Mouse (Mus musculus): ENCODE results near the gene Ube2h. TPM values are rescaled to one million over a fixed set of nuclear protein-coding genes. Genes with fewer than 3 reads are reported as not detected.

Gene Ube2h
- polyA plus RNA-seq (2015; fragmentation: Nextera tagmentation; extraction: Ambion mirVana) = 46.6 and 49.8 TPM in 2 replicates

- Histone ChIP-seq H3K4me1 (peaks cover 52% of the 10 kb centered on the region), H3K27ac (replicated peaks) (peak within 1 kb of the TSS; percentile 97), H3K4me2 (peak within 1 kb of the TSS; percentile 91), H3K4me3 (peak within 1 kb of the TSS; percentile 92), H3K27me3 (replicated peaks) (no peaks in the 10 kb centered on the region), H3K9ac (peak within 1 kb of the TSS; percentile 97), H3K9me3 (no peaks in the 10 kb centered on the region), H3K36me3 (no peaks in the 10 kb centered on the region)
- peak; percentile 81 for ATAC-seq (ENCODE audit: extremely low read depth, insufficient number of reproducible peaks, low FRiP score, low TSS enrichment)
- WGBS = 2% methylated on average over 32 of the region's 33 CpGs
Observed at GRCm38 (mm10) chr6:30304399-30304917, at the start of gene Ube2h. Ube2h (minus strand) TSS chr6:30304539.

- H3K9ac ChIP-seq = no peak overlapping the region
- H3K4me2 ChIP-seq = no peak overlapping the region
- H3K27ac ChIP-seq (replicated peaks) = no peak overlapping the region
- 52% methylated on average over 8 of the region's 8 CpGs for WGBS
- no peak overlapping the region for H3K4me3 ChIP-seq
- no peaks in the 10 kb centered on the region for H3K27me3 ChIP-seq (replicated peaks)
- H3K4me1 ChIP-seq = peaks cover 35% of the 10 kb centered on the region
- no peaks in the 10 kb centered on the region for H3K36me3 ChIP-seq
- no peak for ATAC-seq (ENCODE audit: extremely low read depth, insufficient number of reproducible peaks, low FRiP score, low TSS enrichment)
- no peaks in the 10 kb centered on the region for H3K9me3 ChIP-seq
Observed at GRCm38 (mm10) chr6:30353661-30354060, 49.3 kb upstream of the Ube2h start.

GRCm38 (mm10) chr6:30352762-30353161 is 48.4 kb upstream of the Ube2h start:
- Histone ChIP-seq H3K27me3 (replicated peaks) (no peaks in the 10 kb centered on the region), H3K36me3 (no peaks in the 10 kb centered on the region), H3K27ac (replicated peaks) (no peak overlapping the region), H3K4me2 (no peak overlapping the region), H3K4me3 (no peak overlapping the region), H3K9me3 (no peaks in the 10 kb centered on the region), H3K4me1 (peaks cover 35% of the 10 kb centered on the region), H3K9ac (no peak overlapping the region)
- 50% methylated on average over 8 of the region's 8 CpGs for WGBS
- ATAC-seq (ENCODE audit: extremely low read depth, insufficient number of reproducible peaks, low FRiP score, low TSS enrichment) = no peak

GRCm38 (mm10) chr6:30351290-30351689 is 47.0 kb upstream of the Ube2h start:
- WGBS = 69% methylated on average over 9 of the region's 9 CpGs
- no peak for ATAC-seq (ENCODE audit: extremely low read depth, insufficient number of reproducible peaks, low FRiP score, low TSS enrichment)
- no peaks in the 10 kb centered on the region for H3K36me3 ChIP-seq
- no peak overlapping the region for H3K9ac ChIP-seq
- no peaks in the 10 kb centered on the region for H3K9me3 ChIP-seq
- no peak overlapping the region for H3K27ac ChIP-seq (replicated peaks)
- no peak overlapping the region for H3K4me2 ChIP-seq
- peaks cover 28% of the 10 kb centered on the region for H3K4me1 ChIP-seq
- H3K4me3 ChIP-seq = no peak overlapping the region
- H3K27me3 ChIP-seq (replicated peaks) = no peaks in the 10 kb centered on the region

GRCm38 (mm10) chr6:30347288-30347801 is 43.0 kb upstream of the Ube2h start:
- no peaks in the 10 kb centered on the region for H3K9me3 ChIP-seq
- H3K4me3 ChIP-seq = no peak overlapping the region
- H3K27me3 ChIP-seq (replicated peaks) = no peaks in the 10 kb centered on the region
- H3K36me3 ChIP-seq = no peaks in the 10 kb centered on the region
- H3K27ac ChIP-seq (replicated peaks) = no peak overlapping the region
- H3K9ac ChIP-seq = no peak overlapping the region
- no peak overlapping the region for H3K4me2 ChIP-seq
- WGBS = 84% methylated on average over 4 of the region's 4 CpGs
- no peak for ATAC-seq (ENCODE audit: extremely low read depth, insufficient number of reproducible peaks, low FRiP score, low TSS enrichment)
- H3K4me1 ChIP-seq = no peaks in the 10 kb centered on the region

- WGBS = 62% methylated on average over 6 of the region's 6 CpGs
- Histone ChIP-seq H3K36me3 (no peaks in the 10 kb centered on the region), H3K4me2 (no peak overlapping the region), H3K9ac (no peak overlapping the region), H3K9me3 (no peaks in the 10 kb centered on the region), H3K4me3 (no peak overlapping the region), H3K27ac (replicated peaks) (no peak overlapping the region), H3K4me1 (no peaks in the 10 kb centered on the region), H3K27me3 (replicated peaks) (no peaks in the 10 kb centered on the region)
- ATAC-seq (ENCODE audit: extremely low read depth, insufficient number of reproducible peaks, low FRiP score, low TSS enrichment) = no peak
Observed at GRCm38 (mm10) chr6:30346737-30347136, 42.4 kb upstream of the Ube2h start.

- no peak overlapping the region for H3K4me2 ChIP-seq
- H3K36me3 ChIP-seq = no peaks in the 10 kb centered on the region
- 57% methylated on average over 6 of the region's 6 CpGs for WGBS
- no peak overlapping the region for H3K4me3 ChIP-seq
- H3K9me3 ChIP-seq = no peaks in the 10 kb centered on the region
- ATAC-seq (ENCODE audit: extremely low read depth, insufficient number of reproducible peaks, low FRiP score, low TSS enrichment) = 0 out of 2 replicates have a peak, but pooled peaks have one; percentile 54
- H3K27ac ChIP-seq (replicated peaks) = peak overlapping the region; percentile 26; the same call in 1 of the 2 replicates
- no peak overlapping the region for H3K9ac ChIP-seq
- H3K4me1 ChIP-seq = peaks cover 12% of the 10 kb centered on the region
- H3K27me3 ChIP-seq (replicated peaks) = no peaks in the 10 kb centered on the region
Observed at GRCm38 (mm10) chr6:30344032-30344431, 39.7 kb upstream of the Ube2h start.

GRCm38 (mm10) chr6:30340231-30340873 is 36.0 kb upstream of the Ube2h start:
- no peaks in the 10 kb centered on the region for H3K36me3 ChIP-seq
- 0 out of 2 replicates have a peak overlapping the region, but pooled peaks have one; percentile 1 for H3K9ac ChIP-seq
- peak; percentile 17; the same call in 1 of the 2 replicates for ATAC-seq (ENCODE audit: extremely low read depth, insufficient number of reproducible peaks, low FRiP score, low TSS enrichment)
- 43% methylated on average over 4 of the region's 4 CpGs for WGBS
- peak overlapping the region; percentile 77 for H3K27ac ChIP-seq (replicated peaks)
- peaks cover 23% of the 10 kb centered on the region for H3K4me1 ChIP-seq
- no peaks in the 10 kb centered on the region for H3K27me3 ChIP-seq (replicated peaks)
- no peak overlapping the region for H3K4me2 ChIP-seq
- no peaks in the 10 kb centered on the region for H3K9me3 ChIP-seq
- H3K4me3 ChIP-seq = no peak overlapping the region

- H3K9me3 ChIP-seq = no peaks in the 10 kb centered on the region
- H3K4me3 ChIP-seq = peak overlapping the region; percentile 14; the same call in 1 of the 2 replicates
- WGBS = 5% methylated on average over 5 of the region's 5 CpGs
- peak overlapping the region; percentile 54 for H3K4me2 ChIP-seq
- peak overlapping the region; percentile 16; the same call in 1 of the 2 replicates for H3K9ac ChIP-seq
- no peaks in the 10 kb centered on the region for H3K27me3 ChIP-seq (replicated peaks)
- peak overlapping the region; percentile 68 for H3K27ac ChIP-seq (replicated peaks)
- ATAC-seq (ENCODE audit: extremely low read depth, insufficient number of reproducible peaks, low FRiP score, low TSS enrichment) = no peak
- peaks cover 31% of the 10 kb centered on the region for H3K4me1 ChIP-seq
- no peaks in the 10 kb centered on the region for H3K36me3 ChIP-seq
Observed at GRCm38 (mm10) chr6:30336912-30337311, 32.6 kb upstream of the Ube2h start.

- WGBS = 62% methylated on average over 4 of the region's 4 CpGs
- no peaks in the 10 kb centered on the region for H3K9me3 ChIP-seq
- no peak overlapping the region for H3K4me2 ChIP-seq
- no peak overlapping the region for H3K4me3 ChIP-seq
- no peak overlapping the region for H3K27ac ChIP-seq (replicated peaks)
- no peaks in the 10 kb centered on the region for H3K36me3 ChIP-seq
- no peak overlapping the region for H3K9ac ChIP-seq
- ATAC-seq (ENCODE audit: extremely low read depth, insufficient number of reproducible peaks, low FRiP score, low TSS enrichment) = no peak
- no peaks in the 10 kb centered on the region for H3K27me3 ChIP-seq (replicated peaks)
- H3K4me1 ChIP-seq = peaks cover 19% of the 10 kb centered on the region
Observed at GRCm38 (mm10) chr6:30332262-30332661, 27.9 kb upstream of the Ube2h start.

GRCm38 (mm10) chr6:30330706-30331105 is 26.4 kb upstream of the Ube2h start:
- Histone ChIP-seq H3K9me3 (no peaks in the 10 kb centered on the region), H3K4me2 (no peak overlapping the region), H3K4me3 (no peak overlapping the region), H3K4me1 (peaks cover 15% of the 10 kb centered on the region), H3K27ac (replicated peaks) (no peak overlapping the region), H3K27me3 (replicated peaks) (no peaks in the 10 kb centered on the region), H3K36me3 (no peaks in the 10 kb centered on the region), H3K9ac (no peak overlapping the region)
- WGBS = 58% methylated on average over 5 of the region's 5 CpGs
- ATAC-seq (ENCODE audit: extremely low read depth, insufficient number of reproducible peaks, low FRiP score, low TSS enrichment) = no peak

All from heart, embryonic 13.5 days (tissue).